ENCODE assay signal across 8 mouse cellular contexts in genomic region chr1:165460801-165461377, GRCm38 (mm10). TPM values are rescaled to one million over a fixed set of nuclear protein-coding genes. Genes with fewer than 3 reads are reported as not detected.
A peak's percentile ranks its signal among the peaks of the same experiment; 100 is the strongest.
DNase-seq lines count a peak whose midpoint lies in the region; ATAC-seq and TF ChIP-seq lines count a peak whose summit lies in the region.

No protein-coding gene starts in this region.

- H3K4me2 ChIP-seq in hindbrain, postnatal 0 days (ENCODE audit: low read depth, low read length): peak overlapping the region; percentile 87

- peak; percentile 60 for TF ChIP-seq CTCF in gastrocnemius, adult 2 months (IDR thresholded peaks at IDR 0.05)
- peak; percentile 58 for TF ChIP-seq CTCF in hindbrain, postnatal 0 days (IDR thresholded peaks at IDR 0.05; ENCODE audit: low read depth)
- peak; percentile 60 for TF ChIP-seq CTCF in left cerebral cortex, adult 2 months (IDR thresholded peaks at IDR 0.05)

- H3K36me3 ChIP-seq in hindbrain, postnatal 0 days (ENCODE audit: insufficient read depth, low read length): no peaks in the 10 kb centered on the region

- DNase-seq in ZHBTc4 (ENCODE audit: low read depth, low spot score): peak; percentile 100
- DNase-seq in gastrocnemius, adult 2 months: peak; percentile 100
- DNase-seq in hindbrain, postnatal 0 days (ENCODE audit: low spot score): peak; percentile 99
- peak; percentile 98 to 99 for DNase-seq in left cerebral cortex, adult 2 months (ENCODE audit: extremely low spot score in 1 of 2, low spot score in 2 of 2)
- peak; percentile 98 to 99 for DNase-seq in right cerebral cortex, adult 2 months (ENCODE audit: low spot score in 2 of 2)
- DNase-seq in urinary bladder, postnatal 14 days (ENCODE audit: low spot score): peak; percentile 99

- H3K27me3 ChIP-seq in hindbrain, postnatal 0 days (ENCODE audit: insufficient read depth, low read length): no peaks in the 10 kb centered on the region

- H3K4me3 ChIP-seq in gastrocnemius, adult 2 months: peak overlapping the region; percentile 85
- peak overlapping the region; percentile 93 for H3K4me3 ChIP-seq in hindbrain, postnatal 0 days (ENCODE audit: low read length)
- peak overlapping the region; percentile 93 for H3K4me3 ChIP-seq in left cerebral cortex, adult 2 months

- peak; percentile 84 for ATAC-seq in common myeloid progenitor, adult 5-6 weeks (replicated peaks; ENCODE audit: low read depth, poor library complexity, severe bottlenecking)
- ATAC-seq in hindbrain, postnatal 0 days: peak; percentile 98
- ATAC-seq in megakaryocyte, adult 5-6 weeks (ENCODE audit: poor library complexity, severe bottlenecking): peak; percentile 72

- H3K9ac ChIP-seq in hindbrain, postnatal 0 days (replicated peaks; ENCODE audit: low read length): peak overlapping the region; percentile 85

- peak overlapping the region; percentile 99 for H3K27ac ChIP-seq in gastrocnemius, adult 2 months
- H3K27ac ChIP-seq in hindbrain, postnatal 0 days: peak overlapping the region; percentile 95
- H3K27ac ChIP-seq in left cerebral cortex, adult 2 months: peak overlapping the region; percentile 99

- WGBS in hindbrain, postnatal 0 days: under 1% methylated on average over 38 of the region's 41 CpGs

- H3K9me3 ChIP-seq in hindbrain, postnatal 0 days (ENCODE audit: low read length): no peaks in the 10 kb centered on the region

- H3K4me1 ChIP-seq in hindbrain, postnatal 0 days (ENCODE audit: insufficient read depth, low read length): peaks cover 5% of the 10 kb centered on the region; the same call in 1 of the 2 replicates

- intact Hi-C loops in gastrocnemius, adult 2 months (cut with DNase I): loop anchor here (5.0 kb wide), 1 partner anchor 224 kb away; the partner anchor contains the start of gene Tiprl
- intact Hi-C loops in left cerebral cortex, adult 2 months (cut with DNase I): loop anchor here (2.0 to 10.0 kb wide), 2 partner anchors 174 to 544 kb away; partner anchors contain the start of genes Mpzl1 and Pou2f1

RNA-seq across cellular contexts. Expression of gene Mpc2, which starts 0.5 kb away (rescaled TPM):
- total RNA-seq in common myeloid progenitor, adult 5-6 weeks (2017): 63.1 and 72.4 TPM in 2 replicates
- 100 to 1,000 TPM; 302 to 421 TPM for total RNA-seq in gastrocnemius, adult 2 months (2021)
- total RNA-seq in hindbrain, postnatal 0 days (2014; rRNA removed): 140 and 146 TPM in 2 replicates
- polyA plus RNA-seq in hindbrain, postnatal 0 days (2015; fragmentation: Nextera tagmentation; extraction: Ambion mirVana): 282 and 291 TPM in 2 replicates
- 100 to 1,000 TPM; 113 to 131 TPM for total RNA-seq in left cerebral cortex, adult 2 months (2021)
- 174 and 187 TPM in 2 replicates for total RNA-seq in megakaryocyte, adult 5-6 weeks (2015)
- total RNA-seq in megakaryocyte, adult 5-6 weeks (2017): 122 and 145 TPM in 2 replicates

RNA-seq across cellular contexts. Expression of gene Dcaf6, which starts 0.6 kb away (rescaled TPM):
- 13.2 and 14.7 TPM in 2 replicates for total RNA-seq in common myeloid progenitor, adult 5-6 weeks (2017)
- total RNA-seq in gastrocnemius, adult 2 months (2021): 100 to 1,000 TPM; 276 to 287 TPM
- 32.9 and 33.5 TPM in 2 replicates for total RNA-seq in hindbrain, postnatal 0 days (2014; rRNA removed)
- polyA plus RNA-seq in hindbrain, postnatal 0 days (2015; fragmentation: Nextera tagmentation; extraction: Ambion mirVana): 19.2 and 20.6 TPM in 2 replicates
- total RNA-seq in left cerebral cortex, adult 2 months (2021): 10 to 100 TPM; 89.9 to 92.7 TPM
- total RNA-seq in megakaryocyte, adult 5-6 weeks (2015): 13.6 and 14.2 TPM in 2 replicates
- 16.7 and 17.5 TPM in 2 replicates for total RNA-seq in megakaryocyte, adult 5-6 weeks (2017)

RNA-seq across cellular contexts. Expression of gene Adcy10, which starts 24.1 kb away (rescaled TPM):
- total RNA-seq in common myeloid progenitor, adult 5-6 weeks (2017): not detected in 2 replicates
- total RNA-seq in gastrocnemius, adult 2 months (2021): not detected
- 0.78 TPM in 1 of 2 replicates, not detected in the other for total RNA-seq in hindbrain, postnatal 0 days (2014; rRNA removed)
- polyA plus RNA-seq in hindbrain, postnatal 0 days (2015; fragmentation: Nextera tagmentation; extraction: Ambion mirVana): 0.06 and 0.33 TPM in 2 replicates
- total RNA-seq in left cerebral cortex, adult 2 months (2021): under 1 TPM; 0.63 to 0.86 TPM
- 0.27 TPM in 1 of 2 replicates, not detected in the other for total RNA-seq in megakaryocyte, adult 5-6 weeks (2015)
- 0.33 TPM in 1 of 2 replicates, not detected in the other for total RNA-seq in megakaryocyte, adult 5-6 weeks (2017)

Comparison
In these comparisons a context has a peak if more than half of its experiments do, and no peak if none do; other contexts are left out.
1. Peak in every context shown above with its lines: DNase-seq, ATAC-seq, H3K4me3 ChIP-seq and H3K27ac ChIP-seq.